Mouse (Mus musculus): Measurements from ENCODE around the gene Kcnj15. TPM values are rescaled to one million over a fixed set of nuclear protein-coding genes. Genes with fewer than 3 reads are reported as not detected.

The Kcnj15 gene
- polyA plus RNA-seq, 1 experiment, result 0.04 TPM

DNA sequence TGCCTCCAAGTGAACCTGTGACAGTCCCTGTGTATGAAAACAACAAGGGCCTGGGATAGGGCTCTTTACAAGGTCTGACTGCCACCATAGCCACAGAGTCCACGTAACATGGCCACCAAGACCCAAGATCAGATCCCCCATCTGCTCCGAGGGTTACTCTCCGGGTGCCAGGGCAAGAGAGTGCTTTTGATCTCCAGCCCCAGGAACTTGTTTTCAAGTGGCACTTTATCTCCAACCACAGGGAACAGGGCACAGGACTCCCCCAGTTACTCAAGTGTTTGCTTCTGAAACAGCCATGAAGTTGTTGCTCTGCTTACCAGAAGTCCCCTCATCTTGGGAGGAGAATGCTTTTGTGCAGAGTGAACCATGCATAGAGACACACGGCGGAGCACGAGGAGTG lies 92.0 kb downstream of the Kcnj15 start:
- TF ChIP-seq CTCF (IDR thresholded peaks at IDR 0.05; ENCODE audit: extremely low read depth, insufficient read depth, low read length), result no peak
- TF ChIP-seq POLR2A (IDR thresholded peaks at IDR 0.05; ENCODE audit: extremely low read depth, insufficient read depth, low read length), result no peak
- Histone ChIP-seq H3K4me1 (ENCODE audit: control insufficient read depth, insufficient read depth, low read length) (no peaks in the 10 kb centered on the region), H3K27ac (ENCODE audit: insufficient read depth, low read length) (no peak overlapping the region), H3K4me3 (ENCODE audit: insufficient read depth, low read length) (no peak overlapping the region)

- no peak overlapping the region for H3K4me3 ChIP-seq (ENCODE audit: insufficient read depth, low read length)
- TF ChIP-seq CTCF (IDR thresholded peaks at IDR 0.05; ENCODE audit: extremely low read depth, insufficient read depth, low read length), result no peak
- no peaks in the 10 kb centered on the region for H3K4me1 ChIP-seq (ENCODE audit: control insufficient read depth, insufficient read depth, low read length)
- H3K27ac ChIP-seq (ENCODE audit: insufficient read depth, low read length), result no peak overlapping the region
Measured at GRCm38 (mm10) chr16:95349745-95350144, 92.4 kb downstream of the Kcnj15 start.
